Mouse (Mus musculus) adrenal gland, adult 2 months (tissue): ENCODE results near the gene Rev1. TPM values are rescaled to one million over a fixed set of nuclear protein-coding genes. Genes with fewer than 3 reads are reported as not detected.
A peak's percentile ranks its signal among the peaks of the same experiment; 100 is the strongest.
"Not testable (repeated sequence)": the region's sequence is repeated elsewhere in the genome, so short reads cannot be mapped to it uniquely, and the experiment has no call there.

Source experiments
- DNase-seq: peaks from one replicate; pipeline ENCODE4 v3.0.0; 2021
- polyA plus RNA-seq: library from polyadenylated mRNA; depleted of rRNA; stranded (reverse); fragments of >200 nt; gene quantifications from 2 replicates; pipeline ENCODE4 v1.2.3, GENCODE M21; 2012; rRNA removed
- total RNA-seq, 2 experiments: library from RNA; stranded (reverse); gene quantifications; 2 replicates each; pipeline ENCODE4 v1.2.3; 2021

Rev1 gene
- total and polyA plus RNA-seq, 3 experiments, result 6.7 to 20.0 (median 18.5) TPM

DNA sequence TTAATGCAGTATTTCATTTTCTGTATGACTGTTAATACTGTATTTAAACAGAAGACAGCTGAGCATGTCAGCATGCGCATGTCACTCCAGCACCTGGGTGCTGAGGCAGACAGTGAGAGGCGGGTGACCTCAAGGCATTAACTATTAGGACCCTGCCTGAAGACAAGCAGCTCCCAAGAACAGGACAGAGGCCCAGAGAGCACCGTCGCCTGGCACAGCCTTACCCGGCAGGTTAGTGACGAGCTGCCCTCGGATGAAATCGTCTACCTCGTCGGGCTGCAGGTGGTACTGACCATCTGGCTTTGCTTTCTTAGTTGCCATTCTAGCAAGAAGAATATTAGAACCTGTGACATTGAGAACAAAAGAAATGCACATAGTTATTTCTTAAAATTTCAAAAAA is 62.3 kb downstream of the Rev1 start:
- DNase-seq, result no peak

DNA sequence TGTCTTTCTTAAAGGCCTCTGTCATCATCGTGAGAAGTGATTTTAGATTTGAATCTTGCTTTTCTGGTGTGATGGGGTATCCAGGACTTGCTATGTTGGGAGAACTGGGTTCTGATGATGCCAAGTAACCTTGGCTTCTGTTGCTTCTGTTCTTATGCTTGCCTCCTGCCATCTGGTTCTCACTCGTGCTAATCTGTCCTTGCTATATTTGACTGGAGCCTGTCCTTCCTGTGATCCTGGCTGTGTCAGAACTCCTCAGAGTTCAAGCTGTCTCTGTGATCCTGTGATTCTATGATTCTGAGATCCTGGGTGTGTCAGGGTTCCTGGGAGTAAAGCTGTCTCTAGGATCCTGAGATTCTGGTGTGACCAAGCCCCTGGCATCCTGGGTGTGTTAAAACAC is 67.4 kb downstream of the Rev1 start:
- not testable (repeated sequence) for DNase-seq

DNA sequence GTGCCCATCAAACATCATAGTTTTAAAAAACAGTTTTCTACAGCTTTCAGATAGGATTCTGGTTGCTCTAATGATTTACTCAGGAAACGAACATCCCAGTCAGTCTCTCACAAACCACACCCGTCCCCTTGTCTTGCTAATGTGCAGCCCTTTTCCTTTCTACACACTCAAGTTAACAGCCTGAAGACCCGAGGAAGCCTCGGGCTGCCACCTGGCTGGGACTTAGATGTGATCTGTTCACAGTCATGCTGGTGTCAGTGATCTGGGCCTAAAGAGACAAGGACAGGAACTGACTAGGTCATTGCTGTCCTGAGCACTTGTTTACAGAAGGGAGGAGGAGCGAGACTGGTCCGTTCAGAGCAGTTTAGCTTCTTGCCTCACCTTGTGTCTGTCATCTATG is 71.2 kb downstream of the Rev1 start:
- no peak for DNase-seq

DNA sequence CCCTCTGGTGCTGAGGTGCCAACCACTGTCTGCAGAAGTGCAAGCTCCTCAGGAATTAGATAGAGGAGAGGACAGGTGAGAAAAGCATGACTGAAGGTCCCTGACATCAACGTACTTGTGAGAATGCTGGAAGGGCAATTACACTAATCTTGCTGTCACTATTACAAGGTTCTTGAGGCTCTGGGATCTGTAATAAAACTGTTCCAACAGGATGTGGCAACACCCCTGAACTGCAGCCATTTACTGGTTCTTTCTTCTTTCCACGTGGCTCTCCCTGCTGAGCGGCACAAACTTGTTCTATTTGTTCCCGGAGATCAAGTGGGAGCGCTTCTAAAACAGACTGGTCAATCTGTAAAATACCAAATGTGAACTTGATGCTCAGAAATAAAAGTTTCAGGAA is 74.4 kb downstream of the Rev1 start:
- peak; percentile 33 for DNase-seq

DNA sequence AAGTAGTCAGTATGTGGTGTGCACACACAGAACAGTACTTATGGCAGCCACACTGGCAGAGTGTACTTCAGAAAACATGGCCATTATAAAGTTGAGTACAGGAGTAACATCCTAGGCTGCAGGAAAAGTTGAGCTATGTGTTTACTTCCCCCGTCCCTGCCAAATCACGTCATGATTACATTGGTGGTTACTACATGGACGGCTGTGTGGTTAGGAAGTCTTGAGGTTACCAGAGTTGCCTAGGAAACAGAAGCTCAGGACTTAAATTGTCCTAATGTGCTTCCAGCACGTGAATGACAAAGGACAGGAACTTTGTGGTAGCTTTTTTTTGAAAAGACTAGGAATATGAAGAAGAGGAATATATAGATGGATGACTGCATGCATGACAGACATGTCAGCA is 80.0 kb downstream of the Rev1 start:
- DNase-seq, result no peak

DNA sequence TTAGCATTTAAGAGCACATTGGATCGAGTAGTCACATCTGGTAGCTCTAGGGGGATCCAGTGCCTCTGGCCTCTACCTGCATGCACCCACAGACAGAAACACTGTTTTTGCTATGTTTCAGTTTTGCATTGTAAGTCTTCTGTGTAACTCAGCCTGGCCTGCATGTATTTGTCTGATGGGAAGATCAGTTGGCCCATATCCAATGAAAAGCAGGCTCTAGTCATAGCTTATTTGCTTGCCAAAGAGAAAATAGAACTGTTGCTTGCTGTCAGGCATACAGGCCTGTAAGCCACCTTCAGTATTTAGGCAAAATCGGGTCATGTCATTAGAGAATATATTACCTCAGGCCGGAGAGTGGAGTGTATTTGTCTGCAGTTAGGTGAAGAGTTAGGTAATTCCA is 81.5 kb downstream of the Rev1 start:
- no peak for DNase-seq

DNA sequence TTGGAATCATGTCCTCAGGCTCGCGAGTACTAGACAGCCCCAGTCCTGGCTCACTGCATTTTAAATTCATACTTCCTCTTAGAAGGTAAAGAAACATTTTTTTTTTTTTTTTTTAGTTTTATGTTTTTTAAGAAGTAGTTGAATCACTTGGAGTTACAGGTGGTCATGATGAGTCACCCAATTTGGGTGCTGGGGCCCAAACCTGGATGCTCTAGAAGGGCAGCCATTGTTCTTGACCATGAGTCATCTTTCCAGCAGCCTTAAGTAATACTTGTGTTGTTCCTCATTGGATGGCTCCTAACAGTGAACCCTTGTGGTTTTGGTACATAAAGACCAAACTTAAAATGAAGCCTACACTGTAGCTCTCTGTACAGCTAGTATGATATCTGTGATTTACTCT is 90.7 kb downstream of the Rev1 start:
- no peak for DNase-seq

DNA sequence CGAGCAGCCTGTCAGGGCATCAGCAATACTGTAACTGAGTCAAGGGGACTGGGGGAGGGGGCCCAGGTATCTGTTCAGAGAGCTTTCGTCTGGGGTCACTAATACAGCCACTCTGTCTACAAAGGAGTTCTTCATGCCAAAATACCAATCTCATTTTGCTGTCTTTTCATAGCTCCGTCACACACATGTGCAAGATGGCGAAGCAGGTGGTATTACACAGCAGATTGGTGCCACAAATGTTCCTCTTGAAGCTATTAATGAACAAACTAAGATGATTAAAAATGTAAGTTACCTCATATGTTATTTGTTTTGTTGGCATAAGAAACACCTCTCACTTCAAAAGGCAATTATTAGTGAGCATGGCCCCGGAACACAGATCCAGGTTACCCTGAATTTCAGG is 92.2 kb downstream of the Rev1 start:
- no peak for DNase-seq

DNA sequence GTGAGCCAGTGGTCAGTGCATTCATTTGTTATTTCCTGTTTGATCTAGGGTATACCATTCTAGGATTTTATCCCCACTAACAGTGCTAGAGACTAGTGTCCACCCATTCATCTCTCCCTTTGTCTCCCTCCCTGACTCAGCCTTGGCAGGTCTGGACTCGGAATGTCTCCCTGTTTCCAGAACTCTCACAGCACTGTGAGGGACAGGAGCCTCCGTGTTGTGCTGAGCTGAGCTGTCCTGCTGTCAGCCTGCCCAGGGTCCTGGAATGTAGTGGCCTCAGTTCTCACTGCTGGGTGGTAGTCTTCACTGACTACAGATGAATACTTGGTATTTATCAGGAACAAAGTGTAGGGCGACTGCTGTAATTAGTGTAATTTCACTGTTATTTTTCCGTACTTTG is 94.1 kb downstream of the Rev1 start:
- DNase-seq, result no peak

DNA sequence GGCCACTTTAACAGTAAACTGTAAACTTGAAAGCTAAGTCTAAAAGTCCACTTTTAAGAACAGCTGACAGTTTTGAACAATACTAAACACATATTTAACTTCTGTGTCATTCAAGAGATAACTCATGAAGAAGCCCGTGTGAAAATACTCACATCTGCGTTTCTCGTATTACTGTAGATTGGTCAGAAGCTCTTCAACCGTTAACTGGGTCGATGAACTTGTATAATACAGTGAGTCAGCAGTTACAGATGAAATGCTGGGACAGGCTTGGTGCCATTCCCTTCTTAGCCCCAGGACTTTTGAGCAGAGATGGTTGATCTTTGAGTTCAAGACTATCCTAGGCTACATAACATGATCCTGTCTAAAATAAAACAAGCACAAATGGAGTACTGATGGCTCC is 98.2 kb downstream of the Rev1 start:
- DNase-seq, result no peak

DNA sequence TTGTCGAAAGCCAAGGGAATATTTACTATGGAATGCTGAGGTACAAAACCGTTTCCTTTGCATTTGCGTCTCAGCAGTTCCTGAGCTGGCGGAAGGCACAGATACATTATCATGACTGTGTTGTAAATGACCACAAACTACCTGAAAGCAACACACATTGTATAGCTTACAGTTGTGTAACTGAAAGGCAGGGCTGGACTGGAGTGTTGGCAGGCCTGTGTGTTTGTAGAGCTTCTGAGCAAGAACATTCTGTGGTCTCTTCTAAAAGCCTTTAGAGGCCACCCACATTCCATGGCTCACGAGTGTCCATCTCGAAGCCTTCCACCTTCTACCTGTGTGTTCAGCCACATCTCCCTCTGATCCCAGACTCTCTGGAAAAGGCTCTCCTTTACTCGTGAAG is 102.3 kb downstream of the Rev1 start:
- no peak for DNase-seq

DNA sequence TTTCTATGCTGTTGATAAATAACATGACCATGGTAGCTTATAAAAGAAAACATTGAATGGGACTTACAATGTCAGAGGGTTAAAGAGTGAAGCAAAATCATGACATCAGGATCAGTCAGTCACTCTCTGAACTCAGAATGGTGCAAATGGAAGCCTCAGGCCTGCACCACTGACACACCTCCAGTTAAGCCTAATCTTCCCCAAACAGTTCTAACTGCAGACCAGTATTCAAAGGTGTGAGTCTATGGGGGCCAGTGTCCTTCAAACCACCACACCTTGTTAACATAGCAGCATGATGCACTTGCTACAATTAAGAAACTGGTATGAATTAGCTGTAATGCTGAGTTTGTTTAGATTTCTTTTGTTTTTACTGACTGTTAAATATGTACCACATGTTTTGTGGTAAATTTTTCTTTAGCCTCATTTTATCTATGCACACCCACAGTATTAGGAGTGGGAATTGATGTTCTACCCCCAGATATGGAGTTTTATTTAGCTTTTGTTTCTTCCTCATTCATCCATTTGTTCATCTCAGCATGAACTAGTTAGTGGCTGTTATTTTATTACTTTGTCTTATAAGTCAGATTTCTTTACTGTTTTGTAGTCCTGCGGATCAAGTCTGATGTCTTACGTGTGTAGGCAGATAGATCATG is 114.9 kb downstream of the Rev1 start:
- no peak for DNase-seq

DNA sequence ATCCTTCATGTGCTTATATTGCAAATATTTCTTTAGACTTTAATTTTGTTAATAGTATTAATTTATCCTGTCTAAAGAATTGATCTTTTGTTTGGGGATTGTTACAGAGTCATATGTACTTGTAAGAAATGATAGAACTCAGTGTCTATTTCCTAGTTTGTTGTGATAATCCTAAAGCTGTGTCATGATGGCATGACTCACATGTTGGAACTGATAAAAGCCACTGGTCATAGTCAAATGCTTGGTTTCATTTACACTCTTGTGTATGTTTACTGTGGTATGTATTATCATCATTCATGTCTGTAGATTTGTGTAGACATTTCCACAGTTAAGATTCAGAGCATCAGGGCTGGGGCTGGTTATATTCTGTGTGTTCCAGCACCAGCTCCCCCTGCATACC is 117.1 kb downstream of the Rev1 start:
- no peak for DNase-seq

DNA sequence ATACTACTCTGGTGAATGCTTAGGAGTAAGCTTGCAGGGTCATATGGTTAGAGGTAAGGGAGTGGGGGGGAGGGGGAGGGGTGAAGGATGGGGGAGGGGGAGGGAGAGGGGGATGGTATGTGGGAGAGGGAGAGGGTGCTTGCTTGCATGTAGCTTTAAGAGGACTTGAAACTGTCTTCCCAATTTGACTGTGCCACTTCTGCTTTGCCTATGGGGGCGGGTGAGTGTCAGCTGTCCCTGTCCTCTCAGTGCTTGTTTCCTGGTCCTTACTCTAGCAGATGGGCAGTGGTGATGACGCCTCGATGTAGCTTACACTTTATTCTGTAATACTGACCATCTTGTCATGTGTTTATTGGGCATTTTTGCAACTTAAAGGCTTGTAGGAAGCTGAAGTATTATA is 117.5 kb downstream of the Rev1 start:
- DNase-seq, result no peak

DNA sequence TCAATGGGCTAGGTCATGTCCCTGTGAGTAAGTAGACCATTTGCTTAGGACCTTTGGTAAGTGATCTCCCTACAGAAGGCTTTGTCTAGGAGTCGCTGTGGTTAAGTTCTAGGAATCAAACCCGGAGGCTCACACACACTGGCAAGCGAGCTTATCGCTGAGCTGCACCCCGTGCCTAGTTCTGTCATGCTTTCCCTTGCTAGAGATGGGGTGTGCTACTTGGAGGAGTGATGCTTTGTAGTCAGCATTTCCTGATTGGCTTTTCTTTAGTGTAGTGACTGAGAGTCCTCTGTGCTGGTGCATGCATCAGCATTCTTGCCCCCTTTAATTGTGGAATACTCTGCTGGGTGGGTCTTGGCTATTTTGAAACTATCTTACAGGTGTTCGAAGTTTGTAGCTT is 118.0 kb downstream of the Rev1 start:
- DNase-seq, result no peak

DNA sequence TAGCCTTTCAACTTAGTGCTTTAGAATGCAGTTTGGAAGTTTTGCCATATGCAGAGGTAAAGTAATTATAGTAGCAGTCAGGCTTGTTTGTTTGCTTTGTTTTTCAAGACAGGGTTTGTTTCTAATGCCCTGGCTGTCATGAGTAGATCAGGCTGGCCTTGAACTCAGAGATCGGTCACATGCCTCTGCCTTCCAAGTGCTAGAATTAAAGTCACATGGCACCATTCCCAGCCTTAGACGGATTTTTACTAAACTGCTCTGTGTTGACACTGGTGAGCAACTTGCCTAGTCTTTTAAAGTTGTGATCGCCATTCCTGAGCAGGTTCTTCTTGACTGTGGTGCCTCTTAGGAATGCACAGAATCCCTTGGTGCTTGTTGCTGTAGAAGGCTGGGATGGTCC is 122.9 kb downstream of the Rev1 start:
- DNase-seq, result peak; percentile 72

DNA sequence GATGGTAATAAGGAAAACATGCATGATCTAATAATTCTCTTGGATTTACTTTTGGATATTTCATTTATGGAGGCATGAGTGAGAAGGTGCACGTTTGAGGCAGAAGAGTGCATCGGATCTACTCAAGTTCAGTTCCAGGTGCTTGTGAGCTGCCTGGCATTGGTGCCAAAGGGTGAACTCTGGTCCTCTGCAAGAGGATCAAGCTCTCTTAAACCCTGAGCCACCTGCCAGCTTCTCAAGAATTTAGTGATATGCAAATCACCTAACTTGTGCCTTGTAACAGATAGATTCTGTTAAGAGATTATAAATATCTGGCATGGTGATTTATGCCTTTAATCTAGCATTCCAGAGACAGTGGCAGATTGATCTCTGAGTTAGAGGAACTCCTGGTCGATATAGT is 126.6 kb downstream of the Rev1 start:
- DNase-seq, result no peak

Other genes with a start within 250 kb of the Rev1 start
- 1 to 10 TPM; 8.4 to 9.8 TPM for gene Mitd1, start 239.4 kb downstream of the Rev1 start, total RNA-seq
- 1.1 and 2.0 TPM in 2 replicates for gene Mitd1, start 239.4 kb downstream of the Rev1 start, polyA plus RNA-seq
- 100 to 1,000 TPM; 215 to 228 TPM for gene Mrpl30, start 239.3 kb downstream of the Rev1 start, total RNA-seq
- 46.2 and 56.0 TPM in 2 replicates for gene Mrpl30, start 239.3 kb downstream of the Rev1 start, polyA plus RNA-seq
- gene Lyg2, start 213.3 kb downstream of the Rev1 start, total RNA-seq, result not detected
- gene Lyg2, start 213.3 kb downstream of the Rev1 start, polyA plus RNA-seq, result not detected in 2 replicates
- gene Lyg1, start 172.0 kb downstream of the Rev1 start, total RNA-seq, result not detected
- gene Lyg1, start 172.0 kb downstream of the Rev1 start, polyA plus RNA-seq, result not detected in 2 replicates
- 10 to 100 TPM; 67.1 to 84.1 TPM for gene Txndc9, start 131.9 kb downstream of the Rev1 start, total RNA-seq
- gene Txndc9, start 131.9 kb downstream of the Rev1 start, polyA plus RNA-seq, result 2.3 and 2.8 TPM in 2 replicates
- gene Eif5b, start 131.8 kb downstream of the Rev1 start, total RNA-seq, result 10 to 100 TPM; 43.0 to 48.3 TPM
- gene Eif5b, start 131.8 kb downstream of the Rev1 start, polyA plus RNA-seq, result 1.1 and 1.5 TPM in 2 replicates